Mouse (Mus musculus) thymus, postnatal 0 days (tissue): ENCODE data around the gene Tubg1. TPM values are rescaled to one million over a fixed set of nuclear protein-coding genes. Genes with fewer than 3 reads are reported as not detected.
A peak's percentile ranks its signal among the peaks of the same experiment; 100 is the strongest.
"Not testable (repeated sequence)": the region's sequence is repeated elsewhere in the genome, so short reads cannot be mapped to it uniquely, and the experiment has no call there.

Experiments used
- DNase-seq: peaks from one replicate; pipeline ENCODE4 v3.0.0-alpha.2; 2015; ENCODE audit warnings: low spot score
- polyA plus RNA-seq: library from polyadenylated mRNA; unstranded; fragments of >200 nt; fragmentation: Nextera tagmentation; extraction: Ambion mirVana; gene quantifications from 2 replicates; pipeline ENCODE4 v1.2.1, GENCODE M21; 2015

Tubg1 gene
- polyA plus RNA-seq, 1 experiment from 2014 or later = 73.0 TPM

GRCm38 (mm10) chr11:101140164-101140819 is 20.6 kb downstream of the Tubg1 start:
- DNase-seq = no peak

- no peak for DNase-seq
Observed at GRCm38 (mm10) chr11:101141088-101141487, 21.4 kb downstream of the Tubg1 start.

GRCm38 (mm10) chr11:101142215-101142967 is 22.7 kb downstream of the Tubg1 start:
- DNase-seq = no peak

- peak; percentile 67 for DNase-seq
Observed at GRCm38 (mm10) chr11:101143338-101144225, 23.8 kb downstream of the Tubg1 start.

GRCm38 (mm10) chr11:101146377-101146776 is 26.6 kb downstream of the Tubg1 start:
- DNase-seq = peak; percentile 56

GRCm38 (mm10) chr11:101148751-101149150 is 29.0 kb downstream of the Tubg1 start:
- no peak for DNase-seq

GRCm38 (mm10) chr11:101149178-101150105 is 29.7 kb downstream of the Tubg1 start:
- no peak for DNase-seq

- DNase-seq = no peak
Observed at GRCm38 (mm10) chr11:101151063-101151462, 31.3 kb downstream of the Tubg1 start.

- no peak for DNase-seq
Observed at GRCm38 (mm10) chr11:101152825-101153224, 33.1 kb downstream of the Tubg1 start.

- DNase-seq = no peak
Observed at GRCm38 (mm10) chr11:101154648-101155047, 34.9 kb downstream of the Tubg1 start.

GRCm38 (mm10) chr11:101155151-101155550 is 35.4 kb downstream of the Tubg1 start:
- no peak for DNase-seq

GRCm38 (mm10) chr11:101155728-101156371 is 36.1 kb downstream of the Tubg1 start, which contains the start of gene Tubg2:
Gene Tubg2, plus strand, starts transcription at chr11:101155907.
- peak; percentile 83 for DNase-seq

- not testable (repeated sequence) for DNase-seq
Observed at GRCm38 (mm10) chr11:101160151-101160550, 40.4 kb downstream of the Tubg1 start.

- not testable (repeated sequence) for DNase-seq
Observed at GRCm38 (mm10) chr11:101160981-101161505, 41.3 kb downstream of the Tubg1 start.

GRCm38 (mm10) chr11:101161551-101161950 is 41.8 kb downstream of the Tubg1 start:
- no peak for DNase-seq

GRCm38 (mm10) chr11:101162301-101162700 is 42.6 kb downstream of the Tubg1 start:
- DNase-seq = no peak

GRCm38 (mm10) chr11:101162772-101163171 is 43.0 kb downstream of the Tubg1 start:
- no peak for DNase-seq

GRCm38 (mm10) chr11:101163476-101164350 is 44.0 kb downstream of the Tubg1 start:
- DNase-seq = no peak

GRCm38 (mm10) chr11:101164351-101164665 is 44.6 kb downstream of the Tubg1 start:
- no peak for DNase-seq
